Mouse (Mus musculus): ENCODE measurements around the gene Slc5a4b.

The Slc5a4b gene

GRCm38 (mm10) chr10:76045343-76045742 lies 65.4 kb downstream of the Slc5a4b start:
- no peak for DNase-seq (ENCODE audit: inconsistent ontology term)

DNA sequence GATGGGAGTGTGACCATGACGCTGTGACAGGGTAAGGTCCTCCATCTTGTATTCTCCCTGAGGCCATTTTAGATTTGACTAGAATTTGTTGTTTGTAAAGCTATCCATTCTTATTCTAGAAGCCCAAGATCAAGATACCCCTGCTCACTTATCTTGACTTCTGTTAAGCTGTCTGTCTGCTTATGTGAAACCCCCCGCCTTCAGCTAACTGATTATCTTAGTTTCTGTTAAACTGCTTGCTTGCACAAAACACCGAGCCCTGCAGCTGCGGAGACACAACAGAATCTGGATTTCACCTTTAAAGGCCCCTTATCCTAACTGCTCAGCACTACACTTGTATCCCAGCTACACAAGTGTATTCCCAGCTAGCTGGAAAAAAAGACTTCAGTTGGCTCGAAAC lies 73.8 kb downstream of the Slc5a4b start:
- DNase-seq (ENCODE audit: inconsistent ontology term) = no peak

GRCm38 (mm10) chr10:76035277-76035676 lies 75.5 kb downstream of the Slc5a4b start:
- no peak for DNase-seq (ENCODE audit: inconsistent ontology term)

DNA sequence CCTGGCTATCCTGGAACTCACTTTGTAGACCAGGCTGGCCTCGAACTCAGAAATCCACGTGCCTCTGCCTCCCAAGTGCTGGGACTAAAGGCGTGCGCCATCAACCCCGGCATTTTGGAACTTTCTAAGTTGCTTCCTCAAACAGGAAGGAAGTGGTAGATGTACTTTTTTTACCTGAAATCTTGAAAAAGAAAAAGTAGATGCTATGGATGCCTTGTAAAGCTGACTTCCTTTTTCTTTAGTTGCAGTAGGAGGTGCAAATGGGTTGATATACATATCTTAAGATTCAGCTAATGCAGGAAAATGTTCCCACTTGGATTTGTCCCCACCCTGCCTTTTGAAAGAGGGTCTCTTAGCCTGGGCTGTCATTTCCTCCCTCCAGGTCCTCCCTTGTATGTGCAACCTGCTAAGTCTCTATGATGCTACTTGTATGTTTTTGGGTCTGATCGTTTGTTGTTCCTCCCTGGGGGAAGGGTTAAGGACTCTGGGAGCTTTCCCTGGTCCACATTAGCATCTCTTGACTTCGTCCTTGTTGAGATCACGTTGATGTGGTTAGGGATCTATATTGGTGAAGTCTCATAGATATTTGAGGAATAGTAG lies 76.7 kb downstream of the Slc5a4b start:
- DNase-seq (ENCODE audit: inconsistent ontology term) = no peak

DNA sequence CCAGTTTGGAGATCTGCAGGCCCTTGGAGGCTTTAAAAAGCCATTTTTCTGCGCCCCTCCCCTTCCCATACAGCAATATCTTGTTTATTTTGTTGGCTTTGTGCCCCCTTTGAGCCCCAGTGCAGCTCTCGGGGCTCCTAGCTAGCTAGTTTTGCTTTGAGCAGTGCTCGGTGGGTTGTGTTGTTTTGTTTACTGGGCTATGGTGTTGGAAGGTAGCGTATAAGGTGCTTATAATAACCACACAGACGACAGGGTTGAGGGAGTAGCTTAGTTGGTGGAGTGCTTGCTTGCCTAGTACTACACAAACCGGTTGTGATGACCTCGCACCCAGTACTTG lies 77.7 kb downstream of the Slc5a4b start:
- DNase-seq (ENCODE audit: inconsistent ontology term) = no peak

DNA sequence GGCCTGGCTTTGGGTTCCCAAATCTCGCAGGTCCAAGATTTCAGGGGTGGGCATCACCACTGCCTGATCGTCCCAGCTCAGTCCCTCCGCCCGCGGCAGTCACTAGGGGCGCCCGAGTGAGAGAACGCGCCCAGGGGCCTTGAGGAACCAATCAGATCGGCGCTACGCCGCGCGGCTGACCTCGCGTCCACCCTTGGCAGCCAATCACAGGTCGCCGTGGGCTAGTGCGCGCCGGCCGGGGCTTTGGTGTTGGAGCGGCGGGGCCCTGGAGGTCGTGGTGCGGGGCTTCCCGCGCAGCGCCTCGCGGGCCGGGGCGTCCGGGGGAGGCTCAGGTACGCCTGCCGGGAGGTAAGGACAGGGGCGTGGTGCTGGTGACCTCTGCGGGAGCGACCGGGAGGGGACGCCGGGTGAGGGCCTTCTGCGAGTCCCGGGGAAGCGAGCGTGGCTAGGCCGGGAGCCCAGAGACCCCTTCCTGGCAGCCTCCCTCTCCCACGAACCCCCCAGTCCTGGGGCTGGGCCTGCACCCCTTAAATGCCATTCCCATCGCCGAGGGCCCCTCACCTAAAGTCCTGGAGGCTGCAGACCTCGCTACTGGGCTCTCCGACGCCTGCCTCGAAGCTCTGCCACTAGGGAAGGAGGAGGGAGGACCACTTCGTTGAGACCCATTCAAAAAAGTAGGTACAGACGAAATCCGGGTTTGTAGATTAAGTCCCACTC lies 78.2 kb downstream of the Slc5a4b start, which contains the start of gene Zfp280b:
Gene Zfp280b, plus strand, starts transcription at position 249 of the 717 bp plus-strand sequence.
- peak; percentile 97 for DNase-seq (ENCODE audit: inconsistent ontology term)

- no peak for DNase-seq (ENCODE audit: inconsistent ontology term)
Observed at GRCm38 (mm10) chr10:76031511-76032401, 79.0 kb downstream of the Slc5a4b start.

DNA sequence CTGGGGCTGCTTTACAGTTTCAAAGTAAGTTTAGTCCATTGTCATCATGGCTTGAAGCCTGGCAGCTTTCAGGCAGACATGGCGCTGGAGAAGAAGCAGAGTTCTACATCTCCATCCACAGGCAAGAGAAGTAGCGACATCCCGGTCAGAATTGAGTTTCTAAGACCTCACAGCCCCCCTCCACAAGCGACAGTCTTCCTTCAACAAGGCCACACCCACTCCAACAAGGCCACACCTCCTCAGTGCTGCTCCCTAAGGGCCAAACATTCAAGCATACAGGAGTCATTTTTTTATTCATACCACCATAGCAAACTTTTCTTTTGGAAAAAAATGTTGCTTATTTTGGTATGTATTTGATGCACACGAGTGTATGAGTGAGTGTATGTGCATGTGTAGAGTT lies 80.3 kb downstream of the Slc5a4b start:
- no peak for DNase-seq (ENCODE audit: inconsistent ontology term)

GRCm38 (mm10) chr10:76029276-76029675 lies 81.5 kb downstream of the Slc5a4b start:
- DNase-seq (ENCODE audit: inconsistent ontology term) = no peak

- no peak for DNase-seq (ENCODE audit: inconsistent ontology term)
Observed at GRCm38 (mm10) chr10:76028396-76028795, 82.4 kb downstream of the Slc5a4b start.

- DNase-seq (ENCODE audit: inconsistent ontology term) = no peak
Observed at GRCm38 (mm10) chr10:76028016-76028366, 82.8 kb downstream of the Slc5a4b start.

- no peak for DNase-seq (ENCODE audit: inconsistent ontology term)
Observed at GRCm38 (mm10) chr10:76027127-76028015, 83.4 kb downstream of the Slc5a4b start.

DNA sequence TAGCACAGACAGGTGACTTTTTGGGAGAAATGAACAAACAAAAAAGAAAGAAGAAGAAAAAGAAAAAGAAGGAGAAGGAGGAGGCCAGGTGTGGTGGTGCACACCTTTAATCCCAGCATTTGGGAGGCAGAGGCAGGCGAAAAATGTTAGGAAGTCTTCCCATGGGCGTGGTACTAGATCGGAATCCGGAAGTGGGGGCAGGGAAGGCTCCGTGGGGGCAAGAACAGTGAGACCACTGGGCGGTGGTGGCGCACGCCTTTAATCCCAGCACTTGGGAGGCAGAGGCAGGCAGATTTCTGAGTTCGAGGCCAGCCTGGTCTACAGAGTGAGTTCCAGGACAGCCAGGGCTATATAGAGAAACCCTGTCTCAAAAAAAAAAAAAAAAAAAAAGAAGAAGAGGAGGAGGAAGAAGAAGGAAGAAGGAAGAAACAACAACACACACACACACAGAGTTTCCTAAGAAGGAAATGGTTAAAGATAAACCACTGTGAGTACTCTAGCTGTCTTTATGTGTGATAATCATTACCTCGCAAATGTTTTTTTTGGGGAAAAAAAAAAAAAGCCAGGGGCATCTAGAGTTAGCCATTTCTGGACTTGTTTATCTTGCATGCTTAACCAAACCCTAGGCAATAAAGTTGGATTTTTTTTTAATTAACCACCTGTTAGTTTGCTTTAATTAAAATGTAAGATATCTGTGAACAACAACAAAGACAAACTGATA lies 85.1 kb downstream of the Slc5a4b start:
- no peak for DNase-seq (ENCODE audit: inconsistent ontology term)

DNA sequence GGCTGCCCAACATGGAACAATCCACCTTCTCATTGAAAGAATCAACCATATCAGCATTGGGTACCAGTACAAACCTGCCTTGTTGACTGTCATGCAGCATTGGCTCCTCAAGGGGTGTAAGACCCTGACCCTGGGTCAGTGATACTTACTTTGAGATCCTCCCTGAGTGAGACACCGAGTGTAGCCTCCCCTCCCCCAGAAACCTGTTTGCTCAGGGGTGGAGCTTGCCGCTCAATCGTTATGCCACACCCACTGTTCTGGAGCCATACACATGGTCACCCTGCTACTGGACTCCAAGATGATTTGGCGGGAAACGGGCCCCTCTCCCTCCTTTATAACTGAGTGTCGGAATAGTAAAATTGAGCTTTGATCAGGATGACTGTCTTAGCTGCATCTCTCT lies 86.8 kb downstream of the Slc5a4b start:
- DNase-seq (ENCODE audit: inconsistent ontology term) = no peak

GRCm38 (mm10) chr10:76021728-76022127 lies 89.0 kb downstream of the Slc5a4b start:
- DNase-seq (ENCODE audit: inconsistent ontology term) = no peak

- no peak for DNase-seq (ENCODE audit: inconsistent ontology term)
Observed at GRCm38 (mm10) chr10:76016886-76017285, 93.9 kb downstream of the Slc5a4b start.

- DNase-seq (ENCODE audit: inconsistent ontology term) = no peak
Observed at GRCm38 (mm10) chr10:76012922-76013321, 97.8 kb downstream of the Slc5a4b start.

DNA sequence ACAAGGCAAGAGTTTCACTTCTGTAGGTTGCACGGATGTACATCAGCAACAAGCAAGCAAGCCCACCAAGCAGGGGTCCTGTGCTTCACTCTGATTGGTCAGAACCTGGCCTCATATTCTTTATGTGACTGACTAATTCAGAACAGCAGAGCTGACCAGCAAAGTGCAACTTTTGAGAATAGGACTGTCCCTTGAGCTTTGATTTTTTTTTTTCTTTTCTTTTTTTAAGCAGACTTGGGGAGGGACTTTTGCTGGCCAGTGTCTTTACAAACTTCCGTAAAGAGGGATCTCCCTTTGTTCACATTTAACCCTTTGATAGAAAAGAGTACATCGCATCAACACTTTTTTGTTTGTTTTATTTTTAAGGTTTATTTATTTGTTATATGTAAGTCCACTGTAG lies 100.9 kb downstream of the Slc5a4b start:
- DNase-seq (ENCODE audit: inconsistent ontology term) = no peak

All from Muller cell, postnatal 12 days (primary cell).